ENCODE assay signal across 14 mouse cellular contexts in genomic region chr1:180877466-180877865, GRCm38 (mm10). TPM values are rescaled to one million over a fixed set of nuclear protein-coding genes. Genes with fewer than 3 reads are reported as not detected.
"Had no signal": no experiment of that assay in that cellular context is flagged by ENCODE, and none has a peak within 500 bp of the region (broad histone marks: within the 10 kb centered on the region; RNA-seq: fewer than 3 reads in every experiment).

No protein-coding gene starts in this region.

- H3K36me3 ChIP-seq: limb, embryonic 15.5 days; liver, embryonic 15.5 days; midbrain, embryonic 13.5 days had no signal

- H3K9me3 ChIP-seq: limb, embryonic 15.5 days; liver, embryonic 15.5 days; midbrain, embryonic 13.5 days had no signal

- ATAC-seq: midbrain, embryonic 13.5 days had no signal

- H3K4me2 ChIP-seq: limb, embryonic 15.5 days; liver, embryonic 15.5 days; midbrain, embryonic 13.5 days had no signal

- H3K9ac ChIP-seq: limb, embryonic 15.5 days; liver, embryonic 15.5 days; midbrain, embryonic 13.5 days had no signal

- H3K27me3 ChIP-seq: limb, embryonic 15.5 days; midbrain, embryonic 13.5 days had no signal

- H3K4me3 ChIP-seq: limb, embryonic 15.5 days; liver, embryonic 15.5 days; midbrain, embryonic 13.5 days had no signal

- H3K27ac ChIP-seq: limb, embryonic 15.5 days; liver, embryonic 15.5 days; midbrain, embryonic 13.5 days had no signal

- H3K4me1 ChIP-seq: limb, embryonic 15.5 days; midbrain, embryonic 13.5 days had no signal

- DNase-seq: kidney, adult 18-20 months; kidney, postnatal 10 days; layer of hippocampus, adult 9-11 months; layer of hippocampus, postnatal 36 days; lung, postnatal 36 days; right cerebral cortex, postnatal 14 days; thymus, adult 2 months; thymus, postnatal 25 days had no signal

RNA-seq across cellular contexts. Expression of gene Lefty2, which starts 15.4 kb away (rescaled TPM):
- polyA plus RNA-seq: kidney, embryonic 14.5 days; large intestine, adult 2 months; liver, embryonic 15.5 days had no signal

RNA-seq across cellular contexts. Expression of gene Lefty1, which starts 57.4 kb away (rescaled TPM):
- polyA plus RNA-seq: midbrain, embryonic 13.5 days; neural tube, embryonic 14.5 days had no signal
